Mouse (Mus musculus) heart, embryonic 10.5 days (tissue): ENCODE measurements at regions not wholly inside any gene's neighbourhood (a gene's known extent, or its start where the extent isn't known, plus 50 kb on each side); places are given as distances from the start of the nearest gene placed in this dataset.

Experiments
- DNase-seq: peaks from one replicate; pipeline ENCODE4 v3.0.0-alpha.2; 2017; ENCODE audit warnings: low spot score
- H3K27ac ChIP-seq: fragments of 300-500 bp; sonication (generic); 2 replicates; pipeline ENCODE4 v1.5.1; 2016; ENCODE audit warnings: mild to moderate bottlenecking
- H3K27me3 ChIP-seq: fragments of 300-500 bp; sonication (generic); 2 replicates; pipeline ENCODE4 v1.6.1; 2016; ENCODE audit warnings: mild to moderate bottlenecking; ENCODE audit not compliant: poor library complexity, insufficient read depth, severe bottlenecking
- H3K36me3 ChIP-seq: fragments of 300-500 bp; sonication (generic); 2 replicates; pipeline ENCODE4 v1.6.1; 2016; ENCODE audit warnings: mild to moderate bottlenecking, moderate library complexity
- H3K4me1 ChIP-seq: fragments of 300-500 bp; sonication (generic); 2 replicates; pipeline ENCODE4 v1.6.1; 2016; ENCODE audit warnings: mild to moderate bottlenecking
- H3K4me3 ChIP-seq: fragments of 300-500 bp; sonication (generic); 2 replicates; pipeline ENCODE4 v1.5.1; 2016; ENCODE audit warnings: mild to moderate bottlenecking, moderate library complexity
- H3K9me3 ChIP-seq: fragments of 300-500 bp; sonication (generic); 2 replicates; pipeline ENCODE4 v1.6.1; 2016; ENCODE audit warnings: mild to moderate bottlenecking, moderate library complexity
- WGBS: fragments of 180-500 bp; shearing (Covaris S2); methylation state at CpG from one replicate; pipeline ENCODE4 v1.1.7; 2016; 5-methylcytosine and 5-hydroxymethylcytosine counted together

- no peaks in the 10 kb centered on the region for H3K9me3 ChIP-seq
- H3K4me3 ChIP-seq, result no peak overlapping the region
- H3K4me1 ChIP-seq, result peaks cover 54% of the 10 kb centered on the region
- 73% methylated on average over 3 of the region's 3 CpGs for WGBS
- H3K27me3 ChIP-seq, result no peaks in the 10 kb centered on the region
- peak overlapping the region; percentile 91; the same call in 1 of the 2 replicates for H3K27ac ChIP-seq
- H3K36me3 ChIP-seq, result no peaks in the 10 kb centered on the region
- no peak for DNase-seq
Observed at GRCm38 (mm10) chr9:31995101-31995500, 81.8 kb upstream of the Barx2 start.

- Histone ChIP-seq H3K9me3 (no peaks in the 10 kb centered on the region), H3K4me1 (peaks cover 54% of the 10 kb centered on the region), H3K27me3 (no peaks in the 10 kb centered on the region), H3K27ac (peak overlapping the region; percentile 91), H3K36me3 (no peaks in the 10 kb centered on the region), H3K4me3 (no peak overlapping the region)
- 36% methylated on average over 4 of the region's 4 CpGs for WGBS
- DNase-seq, result no peak
Observed at GRCm38 (mm10) chr9:31995700-31996099, 82.4 kb upstream of the Barx2 start.

GRCm38 (mm10) chr9:31996466-31997177 is 83.4 kb upstream of the Barx2 start:
- no peaks in the 10 kb centered on the region for H3K9me3 ChIP-seq
- no peak for DNase-seq
- no peaks in the 10 kb centered on the region for H3K36me3 ChIP-seq
- no peak overlapping the region for H3K4me3 ChIP-seq
- H3K27me3 ChIP-seq, result no peaks in the 10 kb centered on the region
- WGBS, result 61% methylated on average over 7 of the region's 7 CpGs
- peaks cover 54% of the 10 kb centered on the region for H3K4me1 ChIP-seq
- H3K27ac ChIP-seq, result peak overlapping the region; percentile 91

GRCm38 (mm10) chr9:31997178-31998097 is 84.2 kb upstream of the Barx2 start:
- 26% methylated on average over 25 of the region's 25 CpGs for WGBS
- Histone ChIP-seq H3K9me3 (no peaks in the 10 kb centered on the region), H3K27me3 (no peaks in the 10 kb centered on the region), H3K4me3 (peak overlapping the region; percentile 45), H3K27ac (peak overlapping the region; percentile 91), H3K36me3 (no peaks in the 10 kb centered on the region), H3K4me1 (peaks cover 54% of the 10 kb centered on the region)
- peak; percentile 91 for DNase-seq

- no peaks in the 10 kb centered on the region for H3K9me3 ChIP-seq
- no peak for DNase-seq
- H3K36me3 ChIP-seq, result no peaks in the 10 kb centered on the region
- H3K4me1 ChIP-seq, result peaks cover 50% of the 10 kb centered on the region
- H3K27ac ChIP-seq, result peak overlapping the region; percentile 91
- H3K27me3 ChIP-seq, result no peaks in the 10 kb centered on the region
- WGBS, result 75% methylated on average over 4 of the region's 4 CpGs
- no peak overlapping the region for H3K4me3 ChIP-seq
Observed at GRCm38 (mm10) chr9:31998488-31999280, 85.4 kb upstream of the Barx2 start.

GRCm38 (mm10) chr9:31999760-32000159 is 86.5 kb upstream of the Barx2 start:
- Histone ChIP-seq H3K4me3 (no peak overlapping the region), H3K36me3 (no peaks in the 10 kb centered on the region), H3K27me3 (no peaks in the 10 kb centered on the region), H3K27ac (no peak overlapping the region), H3K9me3 (no peaks in the 10 kb centered on the region), H3K4me1 (peaks cover 43% of the 10 kb centered on the region)
- DNase-seq, result no peak
- 77% methylated on average over 1 of the region's 1 CpGs for WGBS

GRCm38 (mm10) chr9:32002924-32003323 is 89.7 kb upstream of the Barx2 start:
- peaks cover 12% of the 10 kb centered on the region for H3K4me1 ChIP-seq
- DNase-seq, result no peak
- 67% methylated on average over 4 of the region's 4 CpGs for WGBS

GRCm38 (mm10) chr9:32003730-32004129 is 90.5 kb upstream of the Barx2 start:
- H3K27ac ChIP-seq, result no peak overlapping the region
- H3K4me3 ChIP-seq, result no peak overlapping the region
- no peak for DNase-seq
- H3K27me3 ChIP-seq, result no peaks in the 10 kb centered on the region
- peaks cover 4% of the 10 kb centered on the region; the same call in 1 of the 2 replicates for H3K4me1 ChIP-seq
- H3K9me3 ChIP-seq, result no peaks in the 10 kb centered on the region
- no peaks in the 10 kb centered on the region for H3K36me3 ChIP-seq
- 86% methylated on average over 7 of the region's 7 CpGs for WGBS

More at GRCm38 (mm10) chr9:32002924-32003323, 89.7 kb upstream of the Barx2 start:
- Histone ChIP-seq H3K27ac (no peak overlapping the region), H3K36me3 (no peaks in the 10 kb centered on the region), H3K27me3 (no peaks in the 10 kb centered on the region), H3K4me3 (no peak overlapping the region), H3K9me3 (no peaks in the 10 kb centered on the region)

- Histone ChIP-seq H3K27ac (no peak overlapping the region), H3K9me3 (no peaks in the 10 kb centered on the region), H3K36me3 (no peaks in the 10 kb centered on the region), H3K27me3 (no peaks in the 10 kb centered on the region), H3K4me1 (no peaks in the 10 kb centered on the region), H3K4me3 (no peak overlapping the region)
- DNase-seq, result no peak
- 83% methylated on average over 9 of the region's 9 CpGs for WGBS
Observed at GRCm38 (mm10) chr9:32005348-32005747, 92.1 kb upstream of the Barx2 start.

- 68% methylated on average over 4 of the region's 4 CpGs for WGBS
Observed at GRCm38 (mm10) chr9:32006350-32006749, 93.1 kb upstream of the Barx2 start.

GRCm38 (mm10) chr9:32010953-32011770 is 97.9 kb upstream of the Barx2 start:
- Histone ChIP-seq H3K27me3 (no peaks in the 10 kb centered on the region), H3K36me3 (no peaks in the 10 kb centered on the region), H3K27ac (peak overlapping the region; percentile 45; the same call in 1 of the 2 replicates), H3K4me1 (peaks cover 12% of the 10 kb centered on the region), H3K4me3 (no peak overlapping the region), H3K9me3 (no peaks in the 10 kb centered on the region)
- WGBS, result 53% methylated on average over 11 of the region's 11 CpGs
- no peak for DNase-seq

More at GRCm38 (mm10) chr9:32006350-32006749, 93.1 kb upstream of the Barx2 start:
- no peak overlapping the region for H3K4me3 ChIP-seq
- H3K27me3 ChIP-seq, result no peaks in the 10 kb centered on the region
- peaks cover 7% of the 10 kb centered on the region for H3K4me1 ChIP-seq
- DNase-seq, result no peak
- H3K9me3 ChIP-seq, result no peaks in the 10 kb centered on the region
- H3K27ac ChIP-seq, result no peak overlapping the region
- H3K36me3 ChIP-seq, result no peaks in the 10 kb centered on the region

GRCm38 (mm10) chr9:32016286-32016685 is 99.7 kb upstream of the Arhgap32 start:
- Histone ChIP-seq H3K27ac (0 out of 2 replicates have a peak overlapping the region, but pooled peaks have one; percentile 36), H3K27me3 (no peaks in the 10 kb centered on the region), H3K9me3 (no peaks in the 10 kb centered on the region), H3K4me1 (peaks cover 23% of the 10 kb centered on the region), H3K36me3 (no peaks in the 10 kb centered on the region), H3K4me3 (no peak overlapping the region)
- WGBS, result 54% methylated on average over 4 of the region's 4 CpGs
- no peak for DNase-seq
